Mouse (Mus musculus) thymus, adult 2 months (tissue): ENCODE data around the gene Fermt3. TPM values are rescaled to one million over a fixed set of nuclear protein-coding genes. Genes with fewer than 3 reads are reported as not detected.

ENCODE experiments used
- DNase-seq: peaks from one replicate; pipeline ENCODE4 v3.0.0; 2021
- H3K27ac ChIP-seq: fragments of 200-500 bp; 2 replicates; pipeline ENCODE4 v1.5.1; 2012; ENCODE audit warnings: low read length, control low read depth; ENCODE audit not compliant: control insufficient read depth, insufficient read depth
- H3K27me3 ChIP-seq: fragments of 200-500 bp; 2 replicates; pipeline ENCODE4 v1.6.1; 2012; ENCODE audit warnings: mild to moderate bottlenecking, low read length, moderate library complexity, mixed read lengths; ENCODE audit not compliant: control insufficient read depth, insufficient read depth
- H3K36me3 ChIP-seq: fragments of 200-500 bp; 2 replicates; pipeline ENCODE4 v1.6.1; 2012; ENCODE audit warnings: mild to moderate bottlenecking, low read length, moderate library complexity; ENCODE audit not compliant: control insufficient read depth, insufficient read depth
- H3K4me1 ChIP-seq: fragments of 200-500 bp; replicated peaks from 2 replicates; pipeline ENCODE4 v1.6.1; 2012; ENCODE audit warnings: low read length; ENCODE audit not compliant: control insufficient read depth, insufficient read depth
- H3K4me3 ChIP-seq: fragments of 200-500 bp; 2 replicates; pipeline ENCODE4 v1.5.1; 2012; ENCODE audit warnings: mild to moderate bottlenecking, low read length, control low read depth, moderate library complexity; ENCODE audit not compliant: control insufficient read depth, insufficient read depth
- CTCF ChIP-seq: fragments of 200-500 bp; IDR thresholded peaks from 2 replicates; pipeline ENCODE4 v1.5.1; 2012; ENCODE audit warnings: mild to moderate bottlenecking, control low read depth, low read length, moderate library complexity, borderline replicate concordance; ENCODE audit not compliant: control insufficient read depth, poor library complexity, insufficient read depth; ENCODE audit errors: extremely low read depth
- POLR2A ChIP-seq: fragments of 200-500 bp; IDR thresholded peaks from 2 replicates; pipeline ENCODE4 v1.6.1; 2012; ENCODE audit warnings: mild to moderate bottlenecking, low read length, control low read depth, moderate library complexity; ENCODE audit not compliant: control insufficient read depth, poor library complexity, insufficient read depth; ENCODE audit errors: extremely low read depth
- WGBS: fragments of 180-500 bp; shearing (Covaris S2); methylation state at CpG from one replicate; pipeline ENCODE4 v1.1.7; 2018; 5-methylcytosine and 5-hydroxymethylcytosine counted together
- polyA plus RNA-seq: library from polyadenylated mRNA; depleted of rRNA; stranded (reverse); fragments of >200 nt; gene quantifications from 2 replicates; pipeline ENCODE4 v1.2.3, GENCODE M21; 2012

Gene Fermt3
- polyA plus RNA-seq, 1 experiment: 345 TPM

GRCm38 (mm10) chr19:7017541-7018457 is 1.5 kb downstream of the Fermt3 start:
- Histone ChIP-seq H3K4me1 (peaks cover 19% of the 10 kb centered on the region), H3K36me3 (peaks cover 38% of the 10 kb centered on the region), H3K27me3 (no peaks in the 10 kb centered on the region), H3K27ac (peak overlapping the region; percentile 93), H3K4me3 (peak overlapping the region; percentile 90)
- DNase-seq: peak; percentile 57
- no peak for TF ChIP-seq CTCF
- TF ChIP-seq POLR2A: peak; percentile 4; the same call in 1 of the 2 replicates
- WGBS: 14% methylated on average over 12 of the region's 12 CpGs

DNA sequence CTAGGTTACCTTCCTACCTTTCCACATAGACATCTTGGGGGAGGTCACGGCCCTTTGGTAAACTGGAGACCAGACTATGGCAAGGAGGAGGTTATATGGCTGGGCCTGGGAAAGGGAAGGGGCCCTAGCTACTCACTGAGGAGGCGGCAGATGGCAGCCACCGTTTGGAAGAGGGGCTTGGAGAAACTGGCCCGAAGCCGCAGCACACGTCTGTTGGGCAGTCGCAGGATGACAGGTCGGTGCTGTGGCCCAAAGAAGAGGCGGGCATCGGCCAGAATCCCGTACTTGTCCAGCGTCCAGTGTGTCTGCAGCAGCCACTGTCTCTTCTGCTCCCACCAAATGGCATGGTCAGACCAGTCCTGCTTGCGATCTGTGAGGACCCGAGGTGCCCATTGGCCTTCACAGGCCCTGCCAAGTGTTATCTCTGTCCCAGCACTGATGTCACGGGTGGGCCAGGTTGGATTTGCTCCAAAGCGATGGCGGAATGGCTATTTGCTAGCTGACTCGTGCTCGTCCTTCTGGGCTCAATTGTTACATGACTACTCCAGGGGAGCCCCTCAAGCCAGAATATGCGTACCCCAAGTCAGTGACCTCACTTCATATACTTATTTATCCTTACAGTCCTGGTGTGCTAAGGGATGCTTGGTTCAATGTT is 4.7 kb downstream of the Fermt3 start:
- no peak overlapping the region for H3K4me3 ChIP-seq
- peaks cover 12% of the 10 kb centered on the region for H3K4me1 ChIP-seq
- H3K27ac ChIP-seq: no peak overlapping the region
- WGBS: 98% methylated on average over 20 of the region's 20 CpGs
- no peaks in the 10 kb centered on the region for H3K27me3 ChIP-seq
- TF ChIP-seq POLR2A: no peak
- TF ChIP-seq CTCF: no peak
- DNase-seq: no peak
- peaks cover 25% of the 10 kb centered on the region for H3K36me3 ChIP-seq

DNA sequence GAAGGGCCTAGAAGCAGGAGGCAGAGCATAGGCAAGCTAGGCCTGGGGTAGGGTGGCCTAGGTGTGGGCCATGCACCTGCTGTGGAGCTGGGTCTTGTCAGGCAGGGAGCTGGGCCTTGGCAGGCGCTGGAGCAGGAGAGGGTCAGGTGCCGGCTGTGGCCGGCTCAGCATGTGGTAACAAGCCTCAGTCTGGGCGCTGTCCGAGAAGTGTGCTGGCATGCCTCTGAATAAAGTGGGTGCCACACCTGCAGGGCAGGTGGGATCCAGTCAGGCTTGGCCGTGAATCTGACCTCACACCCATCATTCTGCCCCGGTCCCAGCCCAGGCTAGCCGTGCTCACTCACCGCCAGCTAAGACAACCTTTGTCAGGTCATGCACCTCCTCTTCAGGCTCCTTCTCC is 5.3 kb downstream of the Fermt3 start:
- Histone ChIP-seq H3K4me1 (peaks cover 10% of the 10 kb centered on the region), H3K36me3 (peaks cover 25% of the 10 kb centered on the region), H3K4me3 (no peak overlapping the region), H3K27me3 (no peaks in the 10 kb centered on the region), H3K27ac (no peak overlapping the region)
- TF ChIP-seq POLR2A: no peak
- TF ChIP-seq CTCF: no peak
- DNase-seq: no peak
- WGBS: 99% methylated on average over 9 of the region's 9 CpGs

- H3K36me3 ChIP-seq: peaks cover 30% of the 10 kb centered on the region
- H3K27ac ChIP-seq: no peak overlapping the region
- H3K27me3 ChIP-seq: no peaks in the 10 kb centered on the region
- H3K4me1 ChIP-seq: peaks cover 5% of the 10 kb centered on the region
- WGBS: 95% methylated on average over 4 of the region's 4 CpGs
- TF ChIP-seq CTCF: no peak
- TF ChIP-seq POLR2A: no peak
- DNase-seq: no peak
- no peak overlapping the region for H3K4me3 ChIP-seq
These were observed 6.8 kb downstream of the Fermt3 start for GRCm38 (mm10) chr19:7012426-7012825.

GRCm38 (mm10) chr19:7006892-7007593 is 12.2 kb downstream of the Fermt3 start:
- H3K27me3 ChIP-seq: no peaks in the 10 kb centered on the region
- no peak overlapping the region for H3K27ac ChIP-seq
- WGBS: 94% methylated on average over 9 of the region's 9 CpGs
- H3K4me3 ChIP-seq: no peak overlapping the region
- no peaks in the 10 kb centered on the region for H3K4me1 ChIP-seq
- TF ChIP-seq CTCF (no peak), POLR2A (no peak)
- no peak for DNase-seq
- H3K36me3 ChIP-seq: peaks cover 28% of the 10 kb centered on the region
